Mouse (Mus musculus) stomach, postnatal 0 days (tissue): ENCODE measurements around the gene Trappc13. TPM values are rescaled to one million over a fixed set of nuclear protein-coding genes. Genes with fewer than 3 reads are reported as not detected.

Experiments
- ATAC-seq: fragments of 200-750 bp; cut with Nextera tagmentation; 2 replicates; pipeline ENCODE4 v1.8.0; 2017; ENCODE audit not compliant: low FRiP score, low TSS enrichment
- DNase-seq: peaks from one replicate; pipeline ENCODE4 v3.0.0-alpha.2; 2016; ENCODE audit warnings: low spot score
- H3K27ac ChIP-seq: fragments of 300-500 bp; sonication (generic); replicated peaks from 2 replicates; pipeline ENCODE4 v1.5.1; 2014; ENCODE audit warnings: mild to moderate bottlenecking, control low read depth
- H3K27me3 ChIP-seq: fragments of 300-500 bp; sonication (generic); 2 replicates; pipeline ENCODE4 v1.6.1; 2014; ENCODE audit warnings: low read length; ENCODE audit not compliant: control insufficient read depth, insufficient read depth
- H3K36me3 ChIP-seq: fragments of 300-500 bp; sonication (generic); 2 replicates; pipeline ENCODE4 v1.6.1; 2014; ENCODE audit warnings: low read length, mixed read lengths; ENCODE audit not compliant: control insufficient read depth, insufficient read depth
- H3K4me1 ChIP-seq: fragments of 300-500 bp; sonication (generic); replicated peaks from 2 replicates; pipeline ENCODE4 v1.6.1; 2014; ENCODE audit warnings: antibody characterized with exemption; ENCODE audit not compliant: control insufficient read depth, insufficient read depth
- H3K4me2 ChIP-seq: fragments of 300-500 bp; sonication (generic); replicated peaks from 2 replicates; pipeline ENCODE4 v1.6.1; 2014; ENCODE audit warnings: low read depth, mild to moderate bottlenecking, control low read depth, moderate library complexity
- H3K4me3 ChIP-seq: fragments of 300-500 bp; sonication (generic); 2 replicates; pipeline ENCODE4 v1.5.1; 2014; ENCODE audit warnings: low read depth, low read length, control low read depth
- H3K9ac ChIP-seq: fragments of 300-500 bp; sonication (generic); 2 replicates; pipeline ENCODE4 v1.6.1; 2014; ENCODE audit warnings: mild to moderate bottlenecking, low read length, control low read depth, mixed read lengths
- H3K9me3 ChIP-seq: fragments of 300-500 bp; sonication (generic); 2 replicates; pipeline ENCODE4 v1.6.1; 2016; ENCODE audit warnings: low read length; ENCODE audit not compliant: control insufficient read depth
- CTCF ChIP-seq: IDR thresholded peaks from 2 replicates; pipeline ENCODE4 v1.5.1; 2016; ENCODE audit warnings: antibody characterized with exemption, low read depth, mild to moderate bottlenecking, moderate library complexity
- EP300 ChIP-seq: optimal IDR thresholded peaks from 2 replicates; pipeline ENCODE3; 2016; ENCODE audit warnings: antibody characterized with exemption
- WGBS: fragments of 180-500 bp; shearing (Covaris S2); extraction: QIAGEN DNeasy Blood & Tissue Kit; methylation state at CpG from one replicate; pipeline ENCODE4 v1.1.7; 2014; 5-methylcytosine and 5-hydroxymethylcytosine counted together
- polyA plus RNA-seq: library from polyadenylated mRNA; unstranded; fragments of >200 nt; fragmentation: Nextera tagmentation; extraction: Ambion mirVana; gene quantifications from 2 replicates; pipeline ENCODE4 v1.2.1, GENCODE M21; 2015

Gene Trappc13
- polyA plus RNA-seq, 1 experiment from 2014 or later: 36.6 TPM

GRCm38 (mm10) chr13:104178650-104179121, 417 bp upstream of the Trappc13 start, which contains the start of gene Trim23:
TSS of gene Trim23 (plus strand) at chr13:104178797.
- peak; percentile 96 for DNase-seq
- WGBS: 2% methylated on average over 38 of the region's 38 CpGs
- Histone ChIP-seq H3K27ac (peak within 1 kb of the TSS; percentile 89), H3K4me3 (peak within 1 kb of the TSS; percentile 92), H3K36me3 (no peaks in the 10 kb centered on the region), H3K9ac (peak within 1 kb of the TSS; percentile 85), H3K27me3 (no peaks in the 10 kb centered on the region), H3K9me3 (no peaks in the 10 kb centered on the region), H3K4me2 (peak within 1 kb of the TSS; percentile 78), H3K4me1 (peaks cover 2% of the 10 kb centered on the region; the same call in 1 of the 2 replicates)
- TF ChIP-seq CTCF (peak; percentile 63), EP300 (no peak)
- ATAC-seq: peak; percentile 100

- WGBS: 46% methylated on average over 3 of the region's 3 CpGs
- H3K9ac ChIP-seq: no peak overlapping the region
- peak overlapping the region; percentile 22 for H3K4me3 ChIP-seq
Measured at GRCm38 (mm10) chr13:104176874-104177273, 1.4 kb downstream of the Trappc13 start.

GRCm38 (mm10) chr13:104172498-104172897, 5.8 kb downstream of the Trappc13 start:
- ATAC-seq: no peak

More at GRCm38 (mm10) chr13:104176874-104177273, 1.4 kb downstream of the Trappc13 start:
- DNase-seq (no peak), ATAC-seq (no peak)
- Histone ChIP-seq H3K27ac (no peak overlapping the region), H3K4me2 (peak overlapping the region; percentile 31), H3K27me3 (no peaks in the 10 kb centered on the region), H3K4me1 (peaks cover 2% of the 10 kb centered on the region; the same call in 1 of the 2 replicates), H3K36me3 (no peaks in the 10 kb centered on the region), H3K9me3 (no peaks in the 10 kb centered on the region)
- TF ChIP-seq CTCF (no peak), EP300 (no peak)

GRCm38 (mm10) chr13:104171711-104172110, 6.6 kb downstream of the Trappc13 start:
- H3K4me2 ChIP-seq: no peak overlapping the region
- no peaks in the 10 kb centered on the region for H3K4me1 ChIP-seq
- DNase-seq (no peak), ATAC-seq (no peak)
- H3K9me3 ChIP-seq: no peaks in the 10 kb centered on the region
- no peak overlapping the region for H3K27ac ChIP-seq
- no peak overlapping the region for H3K9ac ChIP-seq
- WGBS: 75% methylated on average over 5 of the region's 5 CpGs
- peaks cover 4% of the 10 kb centered on the region; the same call in 1 of the 2 replicates for H3K36me3 ChIP-seq
- no peak overlapping the region for H3K4me3 ChIP-seq
- TF ChIP-seq CTCF (no peak), EP300 (no peak)
- no peaks in the 10 kb centered on the region for H3K27me3 ChIP-seq

More at GRCm38 (mm10) chr13:104172498-104172897, 5.8 kb downstream of the Trappc13 start:
- H3K9me3 ChIP-seq: no peaks in the 10 kb centered on the region
- no peaks in the 10 kb centered on the region for H3K27me3 ChIP-seq
- peaks cover 2% of the 10 kb centered on the region; the same call in 1 of the 2 replicates for H3K4me1 ChIP-seq
- no peak overlapping the region for H3K4me2 ChIP-seq
- H3K4me3 ChIP-seq: no peak overlapping the region
- no peak overlapping the region for H3K27ac ChIP-seq
- DNase-seq: no peak
- H3K9ac ChIP-seq: no peak overlapping the region
- H3K36me3 ChIP-seq: peaks cover 4% of the 10 kb centered on the region; the same call in 1 of the 2 replicates
- TF ChIP-seq CTCF: no peak
- no peak for TF ChIP-seq EP300

- Histone ChIP-seq H3K9me3 (no peaks in the 10 kb centered on the region), H3K4me1 (no peaks in the 10 kb centered on the region), H3K27me3 (no peaks in the 10 kb centered on the region), H3K4me2 (no peak overlapping the region), H3K27ac (no peak overlapping the region), H3K4me3 (no peak overlapping the region), H3K9ac (no peak overlapping the region), H3K36me3 (peaks cover 4% of the 10 kb centered on the region; the same call in 1 of the 2 replicates)
- ATAC-seq: no peak
- WGBS: 38% methylated on average over 1 of the region's 1 CpGs
- TF ChIP-seq CTCF (no peak), EP300 (no peak)
- DNase-seq: no peak
Measured at GRCm38 (mm10) chr13:104155686-104156085, 22.6 kb downstream of the Trappc13 start.

GRCm38 (mm10) chr13:104155106-104155505, 23.2 kb downstream of the Trappc13 start:
- DNase-seq (no peak), ATAC-seq (no peak)
- no peak overlapping the region for H3K9ac ChIP-seq
- TF ChIP-seq CTCF (no peak), EP300 (no peak)
- H3K9me3 ChIP-seq: no peaks in the 10 kb centered on the region
- no peaks in the 10 kb centered on the region for H3K4me1 ChIP-seq
- WGBS: 86% methylated on average over 7 of the region's 7 CpGs
- no peak overlapping the region for H3K4me3 ChIP-seq
- no peak overlapping the region for H3K27ac ChIP-seq
- peaks cover 4% of the 10 kb centered on the region; the same call in 1 of the 2 replicates for H3K36me3 ChIP-seq
- no peaks in the 10 kb centered on the region for H3K27me3 ChIP-seq
- no peak overlapping the region for H3K4me2 ChIP-seq
